ENCODE assay signal across 20 mouse cellular contexts in genomic region chr3:31982444-31982843, GRCm38 (mm10).
DNase-seq lines count a peak whose midpoint lies in the region; ATAC-seq and TF ChIP-seq lines count a peak whose summit lies in the region.
"Had no signal": no experiment of that assay in that cellular context is flagged by ENCODE, and none has a peak within 500 bp of the region (broad histone marks: within the 10 kb centered on the region; RNA-seq: fewer than 3 reads in every experiment).

No protein-coding gene starts in this region.

- H3K36me3 ChIP-seq in midbrain, embryonic 11.5 days (ENCODE audit: control insufficient read depth, insufficient read depth, low read length): no peaks in the 10 kb centered on the region
- no peaks in the 10 kb centered on the region for H3K36me3 ChIP-seq in midbrain, embryonic 10.5 days
- no peaks in the 10 kb centered on the region for H3K36me3 ChIP-seq in forebrain, embryonic 16.5 days (ENCODE audit: control insufficient read depth, insufficient read depth)
- H3K36me3 ChIP-seq in midbrain, postnatal 0 days (ENCODE audit: insufficient read depth, low read length): no peaks in the 10 kb centered on the region
- H3K36me3 ChIP-seq: embryonic facial prominence, embryonic 12.5 days; limb, embryonic 13.5 days had no signal

- no peaks in the 10 kb centered on the region; the same call in 1 of the 2 replicates for H3K4me1 ChIP-seq in cerebellum, adult 2 months (ENCODE audit: control insufficient read depth, insufficient read depth, low read length)
- peaks cover 4% of the 10 kb centered on the region; the same call in 1 of the 2 replicates for H3K4me1 ChIP-seq in midbrain, embryonic 11.5 days (ENCODE audit: control insufficient read depth, insufficient read depth, low read length)
- H3K4me1 ChIP-seq in midbrain, embryonic 10.5 days: peaks cover 4% of the 10 kb centered on the region; the same call in 1 of the 2 replicates
- peaks cover 6% of the 10 kb centered on the region for H3K4me1 ChIP-seq in forebrain, embryonic 16.5 days (replicated peaks; ENCODE audit: control insufficient read depth, insufficient read depth, low read length)
- 0 out of 2 replicates have a peak, but pooled peaks cover 2% of the 10 kb centered on the region for H3K4me1 ChIP-seq in midbrain, postnatal 0 days (ENCODE audit: insufficient read depth, low read length)
- H3K4me1 ChIP-seq: embryonic facial prominence, embryonic 12.5 days; limb, embryonic 13.5 days; megakaryocyte, embryonic 14.5 days had no signal

- no peak overlapping the region for H3K4me2 ChIP-seq in midbrain, embryonic 11.5 days
- no peak overlapping the region for H3K4me2 ChIP-seq in forebrain, embryonic 16.5 days (ENCODE audit: low read length)
- no peak overlapping the region for H3K4me2 ChIP-seq in midbrain, postnatal 0 days (ENCODE audit: low read depth, low read length, poor library complexity, severe bottlenecking)
- H3K4me2 ChIP-seq: embryonic facial prominence, embryonic 12.5 days; limb, embryonic 13.5 days had no signal

- WGBS in cerebellum, adult 2 months: 39% methylated on average over 5 of the region's 5 CpGs
- WGBS in midbrain, embryonic 11.5 days: 53% methylated on average over 5 of the region's 5 CpGs
- WGBS in midbrain, embryonic 10.5 days: 55% methylated on average over 5 of the region's 5 CpGs
- WGBS in forebrain, embryonic 16.5 days: 33% methylated on average over 5 of the region's 5 CpGs
- 29% methylated on average over 5 of the region's 5 CpGs for WGBS in midbrain, postnatal 0 days

- no peak for TF ChIP-seq POLR2A in cerebellum, adult 2 months (IDR thresholded peaks at IDR 0.05; ENCODE audit: borderline replicate concordance, insufficient read depth, low read length)

- H3K4me3 ChIP-seq in cerebellum, adult 2 months (replicated peaks; ENCODE audit: insufficient read depth, low read depth, low read length): no peak overlapping the region
- no peak overlapping the region for H3K4me3 ChIP-seq in midbrain, embryonic 11.5 days (ENCODE audit: low read depth, low read length)
- H3K4me3 ChIP-seq in midbrain, embryonic 10.5 days: no peak overlapping the region
- H3K4me3 ChIP-seq in forebrain, embryonic 16.5 days (replicated peaks; ENCODE audit: low read length): no peak overlapping the region
- no peak overlapping the region for H3K4me3 ChIP-seq in midbrain, postnatal 0 days (ENCODE audit: low read depth, low read length)
- H3K4me3 ChIP-seq: embryonic facial prominence, embryonic 12.5 days; limb, embryonic 13.5 days; megakaryocyte, embryonic 14.5 days; myocyte had no signal

- no peak overlapping the region for H3K9ac ChIP-seq in midbrain, embryonic 11.5 days (ENCODE audit: low read length)
- H3K9ac ChIP-seq in forebrain, embryonic 16.5 days (replicated peaks; ENCODE audit: low read depth, low read length): no peak overlapping the region
- H3K9ac ChIP-seq in midbrain, postnatal 0 days (replicated peaks; ENCODE audit: low read length, poor library complexity, severe bottlenecking): no peak overlapping the region
- H3K9ac ChIP-seq: embryonic facial prominence, embryonic 12.5 days; limb, embryonic 13.5 days; liver, embryonic 14.5 days had no signal

- no peaks in the 10 kb centered on the region for H3K9me3 ChIP-seq in midbrain, embryonic 11.5 days (ENCODE audit: control insufficient read depth, low read length)
- H3K9me3 ChIP-seq in midbrain, embryonic 10.5 days (replicated peaks): no peaks in the 10 kb centered on the region
- no peaks in the 10 kb centered on the region for H3K9me3 ChIP-seq in forebrain, embryonic 16.5 days (ENCODE audit: control insufficient read depth, low read length)
- H3K9me3 ChIP-seq in midbrain, postnatal 0 days (ENCODE audit: low read length): no peaks in the 10 kb centered on the region
- H3K9me3 ChIP-seq: embryonic facial prominence, embryonic 12.5 days; limb, embryonic 13.5 days had no signal

- TF ChIP-seq CTCF in cerebellum, adult 2 months (IDR thresholded peaks at IDR 0.05; ENCODE audit: borderline replicate concordance, insufficient read depth, low read depth, low read length): no peak
- no peak for TF ChIP-seq CTCF in midbrain, postnatal 0 days (IDR thresholded peaks at IDR 0.05)

- ATAC-seq in midbrain, embryonic 11.5 days (ENCODE audit: low FRiP score): no peak
- ATAC-seq in forebrain, embryonic 16.5 days: peak; percentile 71; the same call in 1 of the 2 replicates
- 0 out of 2 replicates have a peak, but pooled peaks have one; percentile 27 for ATAC-seq in midbrain, postnatal 0 days (ENCODE audit: low FRiP score)

- H3K27me3 ChIP-seq in cerebellum, adult 2 months (ENCODE audit: control insufficient read depth, insufficient read depth, low read length): no peaks in the 10 kb centered on the region
- H3K27me3 ChIP-seq in midbrain, embryonic 11.5 days (ENCODE audit: control insufficient read depth, insufficient read depth, low read length): no peaks in the 10 kb centered on the region
- H3K27me3 ChIP-seq in midbrain, embryonic 10.5 days (ENCODE audit: low read depth, poor library complexity, severe bottlenecking): no peaks in the 10 kb centered on the region
- no peaks in the 10 kb centered on the region for H3K27me3 ChIP-seq in forebrain, embryonic 16.5 days (replicated peaks; ENCODE audit: control insufficient read depth, insufficient read depth, low read length)
- H3K27me3 ChIP-seq in midbrain, postnatal 0 days (ENCODE audit: insufficient read depth, low read length): no peaks in the 10 kb centered on the region
- H3K27me3 ChIP-seq: embryonic facial prominence, embryonic 12.5 days; limb, embryonic 13.5 days; megakaryocyte, embryonic 14.5 days had no signal

- DNase-seq in cerebellum, adult 2 months: peak; percentile 14 to 27
- DNase-seq in cerebellum, adult 8-10 months: no peak
- peak; percentile 65 for DNase-seq in midbrain, embryonic 11.5 days (ENCODE audit: low spot score, missing footprints)
- no peak for DNase-seq in midbrain, embryonic 10.5 days (ENCODE audit: low spot score)
- DNase-seq in midbrain, postnatal 0 days (ENCODE audit: low spot score): no peak
- DNase-seq in gastrocnemius, postnatal 14 days: no peak
- no peak for DNase-seq in urinary bladder, adult 2 months (ENCODE audit: low spot score)
- DNase-seq: adrenal gland, adult 8-10 months; heart, adult 18-20 months; kidney, adult 18-20 months; kidney, postnatal 36 days; lung, postnatal 10 days; right cerebral cortex, postnatal 25 days had no signal

- H3K27ac ChIP-seq in cerebellum, adult 2 months (ENCODE audit: insufficient read depth, low read length): no peak overlapping the region
- no peak overlapping the region for H3K27ac ChIP-seq in midbrain, embryonic 11.5 days (ENCODE audit: low read depth, low read length)
- no peak overlapping the region for H3K27ac ChIP-seq in midbrain, embryonic 10.5 days (replicated peaks)
- no peak overlapping the region for H3K27ac ChIP-seq in forebrain, embryonic 16.5 days (ENCODE audit: low read length)
- H3K27ac ChIP-seq in midbrain, postnatal 0 days (ENCODE audit: low read depth, low read length): no peak overlapping the region
- H3K27ac ChIP-seq: embryonic facial prominence, embryonic 12.5 days; limb, embryonic 13.5 days; liver, embryonic 14.5 days; stomach, postnatal 0 days had no signal

- intact Hi-C loops in gastrocnemius, postnatal 14 days (cut with DNase I; ENCODE audit: low total_unique reads): no loop called here

Comparison
In these comparisons a context has a peak if more than half of its experiments do, and no peak if none do; other contexts are left out.
1. DNase-seq: peak in cerebellum, adult 2 months (2 of 2) and midbrain, embryonic 11.5 days (single experiment); none in cerebellum, adult 8-10 months (single experiment), midbrain, embryonic 10.5 days (single experiment), midbrain, postnatal 0 days (single experiment), gastrocnemius, postnatal 14 days (single experiment) and urinary bladder, adult 2 months (single experiment).